Mouse (Mus musculus): ENCODE measurements around the gene Usp6nl. TPM values are rescaled to one million over a fixed set of nuclear protein-coding genes. Genes with fewer than 3 reads are reported as not detected.
A peak's percentile ranks its signal among the peaks of the same experiment; 100 is the strongest.

The Usp6nl gene
- polyA plus RNA-seq, 1 experiment from 2014 or later: 5.0 TPM

GRCm38 (mm10) chr2:6407711-6408110, 85.2 kb downstream of the Usp6nl start:
- no peak for DNase-seq (ENCODE audit: low spot score)

GRCm38 (mm10) chr2:6412645-6413044, 90.2 kb downstream of the Usp6nl start:
- DNase-seq (ENCODE audit: low spot score): no peak

GRCm38 (mm10) chr2:6413723-6414122, 91.3 kb downstream of the Usp6nl start:
- no peak for DNase-seq (ENCODE audit: low spot score)

- DNase-seq (ENCODE audit: low spot score): no peak
Observed at GRCm38 (mm10) chr2:6414400-6414799, 91.9 kb downstream of the Usp6nl start.

- DNase-seq (ENCODE audit: low spot score): no peak
Observed at GRCm38 (mm10) chr2:6417158-6417557, 94.7 kb downstream of the Usp6nl start.

GRCm38 (mm10) chr2:6423661-6424550, 101.4 kb downstream of the Usp6nl start:
- no peak for DNase-seq (ENCODE audit: low spot score)

- DNase-seq (ENCODE audit: low spot score): no peak
Observed at GRCm38 (mm10) chr2:6424851-6425250, 102.4 kb downstream of the Usp6nl start.

- peak; percentile 23 for DNase-seq (ENCODE audit: low spot score)
Observed at GRCm38 (mm10) chr2:6436085-6436950, 113.9 kb downstream of the Usp6nl start.

GRCm38 (mm10) chr2:6441688-6442087, 119.2 kb downstream of the Usp6nl start:
- DNase-seq (ENCODE audit: low spot score): no peak

- no peak for DNase-seq (ENCODE audit: low spot score)
Observed at GRCm38 (mm10) chr2:6442302-6442701, 119.8 kb downstream of the Usp6nl start.

- no peak for DNase-seq (ENCODE audit: low spot score)
Observed at GRCm38 (mm10) chr2:6444015-6444414, 121.5 kb downstream of the Usp6nl start.

GRCm38 (mm10) chr2:6444723-6445169, 122.3 kb downstream of the Usp6nl start:
- no peak for DNase-seq (ENCODE audit: low spot score)

GRCm38 (mm10) chr2:6445858-6446257, 123.4 kb downstream of the Usp6nl start:
- no peak for DNase-seq (ENCODE audit: low spot score)

GRCm38 (mm10) chr2:6448880-6449279, 126.4 kb downstream of the Usp6nl start:
- DNase-seq (ENCODE audit: low spot score): peak; percentile 13

GRCm38 (mm10) chr2:6449656-6450055, 127.2 kb downstream of the Usp6nl start:
- no peak for DNase-seq (ENCODE audit: low spot score)

GRCm38 (mm10) chr2:6450544-6450943, 128.1 kb downstream of the Usp6nl start:
- no peak for DNase-seq (ENCODE audit: low spot score)

- DNase-seq (ENCODE audit: low spot score): no peak
Observed at GRCm38 (mm10) chr2:6454941-6455516, 132.6 kb downstream of the Usp6nl start.

- no peak for DNase-seq (ENCODE audit: low spot score)
Observed at GRCm38 (mm10) chr2:6459282-6460047, 137.0 kb downstream of the Usp6nl start.

- DNase-seq (ENCODE audit: low spot score): no peak
Observed at GRCm38 (mm10) chr2:6462306-6462705, 139.8 kb downstream of the Usp6nl start.

GRCm38 (mm10) chr2:6463772-6464661, 141.6 kb downstream of the Usp6nl start:
- DNase-seq (ENCODE audit: low spot score): no peak

All from thymus, postnatal 0 days (tissue).